Mouse (Mus musculus) granulocyte monocyte progenitor cell, adult 5-6 weeks (primary cell): ENCODE measurements around the gene Hpcal1. TPM values are rescaled to one million over a fixed set of nuclear protein-coding genes. Genes with fewer than 3 reads are reported as not detected.

Experiments used
- ATAC-seq: replicated peaks from 2 replicates; pipeline ENCODE4 v1.8.0; 2016; ENCODE audit warnings: mild to moderate bottlenecking, moderate TSS enrichment, inconsistent platforms; ENCODE audit not compliant: poor library complexity, severe bottlenecking
- total RNA-seq, 2 experiments: library from RNA; stranded (forward) in 1 of 2; stranded (reverse) in 1 of 2; fragments of 200-712, 200-1000 nt in 1 of 2; fragments of >200 nt in 1 of 2; fragmentation: Nextera tagmentation in 1 of 2; gene quantifications; 2 replicates each; pipeline ENCODE4 v1.2.3; 2014 to 2017

Gene Hpcal1
- total RNA-seq, 2 experiments from 2014 or later = 19.6 to 58.9 TPM

DNA sequence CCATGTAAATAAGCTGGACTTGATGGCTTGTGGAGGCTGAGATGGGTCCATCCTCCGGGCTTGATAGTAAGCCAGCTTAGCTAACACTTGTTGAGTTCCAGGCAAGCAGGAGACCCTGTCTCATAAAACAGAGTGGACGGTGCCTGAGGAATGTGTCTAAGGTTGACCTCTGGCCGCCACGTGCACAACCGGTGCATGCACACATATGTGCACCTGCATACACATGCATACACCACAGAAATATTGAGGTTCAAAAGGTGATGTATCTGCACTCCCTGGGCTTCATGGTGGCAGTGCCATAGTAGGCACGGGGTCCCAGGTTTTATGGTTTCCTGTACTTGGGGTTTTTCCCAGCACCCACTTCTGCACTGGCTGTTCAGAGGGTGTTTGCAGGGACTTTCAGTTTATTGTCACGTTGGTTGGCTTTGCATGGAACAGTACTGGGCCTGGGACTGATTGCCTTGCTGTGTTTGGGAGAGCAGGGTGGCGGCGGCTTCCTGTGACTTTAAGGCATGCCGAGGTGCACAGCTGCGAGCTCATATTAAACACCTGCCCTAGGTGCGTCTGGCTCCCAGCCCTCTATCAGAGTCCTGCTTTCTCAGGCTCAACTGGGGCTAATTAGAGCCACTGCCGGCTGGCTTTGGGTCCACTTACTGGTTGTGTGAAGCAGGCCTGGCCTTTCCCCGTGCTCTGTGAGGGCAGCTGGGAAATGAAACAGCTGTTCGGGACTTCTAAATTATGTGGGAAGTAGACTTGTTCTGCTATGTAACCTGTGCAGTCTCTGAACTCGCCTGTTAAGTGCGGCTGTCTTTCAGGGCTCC is 19.5 kb downstream of the Hpcal1 start:
- ATAC-seq = no peak

DNA sequence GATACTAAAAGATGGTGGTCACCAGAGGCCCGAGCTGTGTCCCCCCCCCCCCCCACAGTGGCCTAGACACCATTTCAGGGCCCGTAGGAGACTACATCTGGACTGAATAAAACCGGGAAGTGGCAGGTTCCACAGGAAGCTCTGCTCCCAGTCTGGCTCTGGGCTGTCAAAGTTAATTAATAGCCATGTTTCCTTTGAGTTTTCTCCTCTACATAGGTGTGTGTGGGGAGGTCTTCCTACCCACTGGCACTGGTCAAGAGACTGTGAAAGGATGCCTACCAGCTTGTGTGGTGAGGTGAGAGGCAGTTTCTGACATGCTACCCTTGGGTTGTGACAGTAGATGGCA is 20.1 kb downstream of the Hpcal1 start:
- no peak for ATAC-seq

DNA sequence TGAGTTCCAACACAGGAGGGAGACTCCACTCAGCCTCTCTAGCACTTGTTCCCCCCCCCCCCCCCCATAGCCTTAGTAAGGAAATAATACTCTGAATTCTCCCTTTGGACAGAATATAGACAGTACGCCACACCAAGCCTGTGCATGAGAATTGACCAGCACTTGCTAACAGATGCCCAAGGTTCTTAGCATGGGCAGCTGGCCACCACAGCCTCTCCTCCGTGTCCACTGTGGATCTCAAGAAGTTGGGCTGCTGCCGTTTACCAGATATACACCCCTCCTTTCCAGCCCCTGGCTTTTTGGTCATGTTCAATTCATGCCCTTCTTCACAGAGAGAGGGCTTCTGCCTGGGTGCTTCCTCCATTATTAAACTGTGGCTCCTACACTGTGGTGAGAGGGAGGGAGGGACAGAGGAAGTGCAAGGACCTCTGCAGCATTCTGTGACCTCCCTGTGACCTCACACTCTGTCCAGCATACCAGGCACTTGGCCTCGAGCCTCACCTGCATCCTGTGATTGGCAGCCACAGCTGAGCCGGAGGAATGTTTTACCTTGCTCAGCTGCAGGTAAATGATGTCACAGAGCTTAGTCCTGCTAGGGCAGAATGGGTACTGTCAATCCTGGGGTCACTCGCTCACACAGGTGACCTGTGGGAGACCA is 21.2 kb downstream of the Hpcal1 start:
- peak; percentile 34 for ATAC-seq

DNA sequence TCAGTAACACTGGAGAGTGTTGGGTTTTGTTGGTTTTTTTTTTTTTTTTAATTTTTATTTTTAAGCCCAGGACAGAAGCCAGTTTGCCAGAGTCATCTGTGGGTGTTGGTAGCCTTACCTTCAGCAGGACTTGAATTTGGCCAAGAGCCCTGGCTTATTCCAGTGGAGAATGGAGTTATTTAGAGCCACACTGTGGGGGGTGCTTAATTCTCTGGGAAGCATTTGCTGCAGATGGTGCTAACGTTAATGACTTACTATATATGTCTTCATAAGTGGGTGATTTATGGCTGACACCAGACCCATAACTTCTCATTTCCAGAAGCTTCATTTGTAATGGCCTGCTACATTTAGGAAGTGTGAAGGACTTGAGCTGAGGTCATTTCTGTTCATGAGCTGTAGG is 21.9 kb downstream of the Hpcal1 start:
- ATAC-seq = peak; percentile 9; the same call in 1 of the 2 replicates

DNA sequence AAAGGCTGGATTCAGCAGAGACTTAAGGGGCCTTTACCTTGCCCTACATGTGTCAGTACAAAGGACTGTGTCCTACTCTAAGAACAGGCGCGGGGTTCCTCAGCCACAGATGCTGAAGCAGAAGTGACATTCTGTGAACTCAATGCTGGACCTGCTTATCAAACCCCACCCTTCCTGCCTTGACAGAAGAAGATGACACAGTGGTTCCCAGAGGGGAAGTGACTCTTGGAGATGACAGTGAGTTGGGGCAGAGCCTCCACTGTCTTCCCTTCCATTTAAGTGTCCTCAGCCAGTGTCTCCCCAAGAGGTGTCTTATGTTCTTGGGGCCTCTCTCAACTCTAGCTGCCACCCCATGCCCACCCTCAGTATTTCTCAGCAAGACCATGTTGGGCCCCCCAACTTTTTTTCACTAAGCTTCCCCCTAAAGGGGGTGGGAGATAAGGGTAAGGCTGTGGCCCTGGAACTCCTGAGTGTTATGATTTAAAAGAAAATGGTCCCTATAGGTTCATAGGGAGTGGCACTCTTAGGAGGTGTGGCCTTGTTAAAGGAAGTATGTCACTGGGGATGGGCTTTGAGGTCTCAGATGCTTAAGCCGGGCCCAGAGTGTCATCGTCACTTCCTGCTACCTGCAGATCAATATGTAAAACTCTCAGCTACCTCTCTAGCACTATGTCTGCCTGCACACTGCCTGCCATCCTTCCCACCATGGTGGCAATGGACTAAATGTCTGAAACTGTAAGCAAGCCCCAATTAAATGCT is 25.2 kb downstream of the Hpcal1 start:
- peak; percentile 87 for ATAC-seq

DNA sequence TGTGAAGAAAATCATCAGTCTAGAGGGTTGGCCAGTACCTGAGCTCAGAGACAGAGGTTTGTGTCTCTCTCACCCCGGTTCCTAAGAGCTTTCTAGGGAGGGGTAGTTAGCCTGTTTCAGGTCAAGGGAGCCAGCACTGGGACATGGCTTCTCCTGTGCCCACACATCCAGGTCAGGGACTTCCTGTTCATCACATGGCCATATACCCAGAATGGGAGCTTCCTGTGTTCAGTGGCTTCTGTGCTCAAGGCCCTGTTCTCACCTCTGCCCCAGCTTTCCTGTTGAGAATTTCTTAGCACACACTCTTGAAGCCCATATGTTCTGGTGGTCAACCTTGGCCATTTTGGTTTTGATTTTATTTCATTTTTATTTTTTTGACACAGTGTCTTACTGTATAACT is 26.6 kb downstream of the Hpcal1 start:
- ATAC-seq = no peak

DNA sequence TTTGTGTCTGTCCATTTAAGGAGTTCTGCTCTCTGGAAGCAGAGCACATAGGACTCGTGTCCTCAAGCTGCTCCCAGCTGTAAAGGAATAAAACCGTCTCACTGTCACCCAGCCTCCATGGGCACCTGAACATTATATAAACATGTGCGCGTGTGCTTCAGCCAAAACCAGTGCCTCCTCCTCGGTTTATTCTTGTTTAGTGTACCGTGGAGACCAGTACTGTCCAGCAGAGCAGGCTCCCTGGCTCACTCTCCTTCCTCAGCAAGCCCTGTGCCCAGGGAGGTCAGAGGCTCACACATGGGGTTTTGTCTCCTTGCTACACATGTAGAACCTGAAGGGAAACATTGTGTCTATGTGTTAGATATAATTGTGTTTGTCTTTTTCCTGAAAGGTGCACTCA is 27.5 kb downstream of the Hpcal1 start:
- ATAC-seq = no peak

DNA sequence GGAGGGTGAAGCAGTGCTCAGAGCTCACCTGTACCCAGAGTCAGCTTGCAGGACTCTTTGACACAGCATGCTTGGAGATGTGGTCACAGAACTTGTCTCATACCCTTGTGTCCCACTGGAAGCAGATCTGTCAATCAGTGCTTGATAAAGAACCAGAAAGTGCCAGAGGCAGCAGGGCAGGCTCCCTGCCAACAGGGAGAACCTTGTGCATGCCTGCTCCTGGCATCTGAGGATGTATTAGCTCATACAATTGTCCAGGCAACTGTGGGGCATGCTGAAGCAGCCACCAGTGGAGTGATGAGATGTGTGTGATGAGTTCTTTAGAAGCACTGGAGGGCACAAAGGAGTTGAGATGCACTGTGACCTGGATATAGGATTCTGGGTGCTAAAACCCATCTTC is 30.4 kb downstream of the Hpcal1 start:
- no peak for ATAC-seq

DNA sequence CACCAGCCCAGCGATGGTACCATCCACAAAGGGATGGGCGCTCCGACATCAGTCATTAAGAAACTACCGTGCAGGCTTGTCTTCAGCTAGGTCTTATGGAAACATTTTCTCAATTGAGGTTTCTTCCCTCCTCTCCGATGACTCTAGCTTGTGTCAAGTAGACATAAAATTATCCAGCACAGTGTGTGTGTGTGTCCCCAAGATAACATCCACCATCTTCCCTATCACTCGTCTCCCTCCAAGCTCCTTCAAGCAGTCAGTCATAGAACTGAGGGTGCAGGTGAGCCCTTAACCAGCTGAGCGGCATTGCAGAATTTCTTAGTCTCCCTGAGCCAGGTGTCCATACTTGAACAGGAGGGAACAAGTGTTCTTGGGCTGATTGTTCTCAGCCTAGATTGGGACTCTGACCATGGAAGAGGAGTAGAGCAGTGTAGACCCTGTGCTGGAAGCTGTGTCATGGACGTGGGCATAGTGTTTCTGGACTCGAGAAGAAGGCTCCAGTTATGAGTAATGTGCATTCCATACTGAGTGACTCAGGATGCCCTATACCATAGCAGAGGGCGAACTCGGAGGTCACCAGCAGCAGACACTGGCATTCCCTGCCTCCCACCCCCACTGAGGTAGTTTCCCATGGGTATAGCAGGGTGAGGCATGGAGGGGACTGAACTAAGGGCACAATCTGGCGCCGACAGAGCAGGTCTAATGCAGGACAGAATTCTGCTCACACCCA is 32.0 kb downstream of the Hpcal1 start:
- no peak for ATAC-seq

DNA sequence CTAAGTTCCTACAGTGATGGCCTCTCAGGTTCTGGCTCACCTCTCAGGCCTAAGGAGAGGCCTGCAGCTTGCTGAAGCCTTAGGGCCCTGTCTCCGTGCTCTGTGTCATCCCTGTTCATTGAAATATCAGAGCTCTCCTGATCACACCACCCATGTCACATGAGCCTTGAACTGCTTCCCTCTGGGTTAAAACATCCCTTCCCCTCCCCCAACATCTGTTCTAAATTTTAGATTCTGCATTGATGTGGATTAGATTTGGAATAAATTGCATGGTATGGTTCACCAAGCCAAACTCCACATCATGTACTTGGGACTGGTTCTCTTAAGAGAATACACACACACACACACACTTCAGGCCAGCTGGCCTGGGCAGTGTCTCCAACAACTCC is 32.5 kb downstream of the Hpcal1 start:
- ATAC-seq = no peak

DNA sequence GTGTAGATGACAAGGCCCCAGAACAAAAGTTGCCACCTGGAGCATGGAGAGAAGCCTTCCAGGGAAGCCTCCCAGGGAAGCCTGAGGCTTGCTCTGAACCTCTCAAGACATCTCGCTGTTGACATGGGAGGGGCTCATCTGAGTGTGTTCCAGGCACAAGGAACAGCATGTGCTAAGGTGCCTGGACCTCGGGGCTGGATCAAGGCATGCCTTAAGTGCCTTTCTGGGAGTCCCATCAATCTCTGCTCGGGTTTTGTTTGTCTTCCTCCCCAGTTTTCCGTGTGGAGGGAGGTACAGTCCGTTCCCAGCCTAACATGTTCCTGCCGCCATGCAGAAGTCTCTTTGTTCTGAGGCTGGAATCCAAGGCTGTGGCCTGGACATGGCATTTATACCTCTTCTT is 33.3 kb downstream of the Hpcal1 start:
- no peak for ATAC-seq

DNA sequence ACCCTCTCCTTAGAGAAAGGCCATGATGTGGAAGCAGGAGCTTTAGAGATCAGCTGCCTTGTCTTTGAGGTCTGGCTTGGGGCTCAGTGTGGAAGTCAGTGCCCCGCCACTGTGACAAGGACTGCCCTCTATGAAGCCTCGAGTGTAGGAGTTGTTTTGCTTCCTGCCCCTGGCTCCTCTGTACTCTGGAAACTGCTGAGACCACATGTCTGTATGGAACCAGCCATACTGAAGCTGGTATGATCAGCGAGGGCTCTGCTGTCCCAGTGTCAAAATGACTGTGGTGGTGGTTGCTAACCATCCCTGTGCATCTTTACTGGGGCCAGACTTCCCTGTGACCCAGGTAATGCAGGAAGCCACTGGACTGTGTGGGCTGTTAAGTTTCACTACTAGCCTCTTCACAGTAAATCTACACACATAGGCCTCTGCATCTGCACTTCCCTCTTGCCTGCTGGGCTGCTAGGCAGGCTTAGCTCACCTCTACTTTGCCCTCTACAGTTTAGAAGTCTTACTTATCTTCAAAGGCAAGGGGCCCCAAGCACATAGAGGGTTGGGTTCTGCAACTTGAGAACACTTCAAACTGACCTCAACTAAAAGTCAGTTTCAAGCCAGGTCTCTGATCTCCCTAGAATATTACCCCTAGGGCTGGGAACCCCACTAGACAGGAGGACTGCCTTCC is 33.9 kb downstream of the Hpcal1 start:
- peak; percentile 34 for ATAC-seq

DNA sequence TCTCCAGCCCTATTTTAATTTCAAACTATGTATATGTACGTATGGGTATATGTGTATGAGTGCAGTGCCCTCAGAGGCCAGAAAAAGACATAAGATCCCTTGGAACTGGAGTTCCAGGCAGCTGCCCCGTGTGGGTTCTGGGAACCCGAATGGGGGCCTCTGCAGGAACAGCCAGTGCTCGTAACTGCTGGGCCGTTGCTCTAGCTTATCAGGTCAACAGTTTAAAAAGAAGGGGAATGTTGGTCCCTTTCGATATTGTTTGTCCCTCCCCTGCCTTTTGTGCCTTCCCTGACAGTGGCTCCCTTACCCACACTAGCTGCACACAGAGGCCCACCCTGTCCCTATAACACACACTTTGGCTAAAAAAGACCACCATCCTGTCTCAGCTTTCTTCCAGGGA is 34.9 kb downstream of the Hpcal1 start:
- no peak for ATAC-seq

DNA sequence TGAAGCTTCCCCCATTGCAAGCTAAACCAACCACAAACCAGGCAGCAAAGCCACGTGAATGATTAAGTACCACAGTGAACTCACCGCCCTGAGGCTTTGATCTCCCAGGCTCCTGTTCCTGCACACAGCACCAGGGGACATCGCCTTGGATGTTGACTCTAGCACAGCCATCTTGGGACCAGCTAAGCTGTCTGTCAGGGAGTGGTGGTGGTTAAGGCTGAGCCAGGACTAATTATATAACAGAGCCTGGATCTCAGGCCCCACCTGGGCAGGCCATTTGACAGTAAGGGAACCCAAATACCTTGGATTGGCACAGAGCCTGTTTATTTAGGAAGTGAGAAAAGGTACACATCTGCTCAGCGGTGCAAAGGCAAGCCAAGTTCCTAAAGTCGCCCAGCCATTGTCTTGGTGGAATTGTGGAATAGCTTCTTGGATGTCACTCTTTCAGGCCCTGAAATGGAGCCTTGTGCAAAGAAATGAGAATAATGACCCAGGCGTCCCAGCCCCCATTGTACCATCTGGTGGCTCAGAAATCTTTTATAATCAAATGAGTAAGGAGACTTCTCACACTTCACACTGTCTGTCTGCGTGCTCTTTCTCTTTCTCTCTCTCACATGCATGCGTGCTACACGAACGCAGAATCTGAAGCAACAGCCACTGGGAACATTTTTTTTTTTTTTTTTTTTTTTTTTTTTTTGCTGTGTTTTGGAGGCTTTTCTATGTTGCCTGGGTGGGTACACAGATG is 36.1 kb downstream of the Hpcal1 start:
- peak; percentile 59; the same call in 1 of the 2 replicates for ATAC-seq

DNA sequence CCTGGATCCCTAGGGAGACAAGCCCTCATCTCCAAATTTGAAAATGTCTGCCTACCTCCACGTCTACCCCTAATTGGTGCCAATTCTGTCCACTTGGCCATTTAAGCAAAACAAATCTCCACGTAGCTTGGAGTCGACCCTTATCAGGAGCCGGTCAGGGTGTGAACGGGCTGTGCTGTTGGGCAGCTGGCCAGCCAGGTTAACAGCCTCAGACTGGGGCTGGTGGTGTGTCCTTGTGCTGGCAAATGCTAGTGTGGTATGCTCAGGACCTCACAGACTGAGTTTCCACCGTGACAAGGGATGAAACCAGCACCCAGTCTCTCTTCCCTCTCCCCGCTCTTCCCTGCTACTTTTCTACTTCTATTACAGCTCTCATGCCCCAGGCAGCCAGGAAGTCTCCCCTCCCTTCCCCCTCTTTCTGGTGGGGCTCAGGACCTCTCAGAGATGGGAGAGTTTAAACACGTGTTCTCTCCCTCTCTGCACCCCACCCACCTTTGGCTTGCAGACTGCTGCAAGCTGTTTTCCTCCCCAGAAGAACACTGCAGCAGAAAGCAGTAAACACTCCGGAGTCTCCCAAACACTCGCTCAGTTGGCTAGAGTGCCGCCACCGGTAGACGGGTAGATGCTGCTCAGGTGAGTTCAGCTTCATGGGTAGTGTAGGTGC is 37.2 kb downstream of the Hpcal1 start:
- ATAC-seq = no peak

DNA sequence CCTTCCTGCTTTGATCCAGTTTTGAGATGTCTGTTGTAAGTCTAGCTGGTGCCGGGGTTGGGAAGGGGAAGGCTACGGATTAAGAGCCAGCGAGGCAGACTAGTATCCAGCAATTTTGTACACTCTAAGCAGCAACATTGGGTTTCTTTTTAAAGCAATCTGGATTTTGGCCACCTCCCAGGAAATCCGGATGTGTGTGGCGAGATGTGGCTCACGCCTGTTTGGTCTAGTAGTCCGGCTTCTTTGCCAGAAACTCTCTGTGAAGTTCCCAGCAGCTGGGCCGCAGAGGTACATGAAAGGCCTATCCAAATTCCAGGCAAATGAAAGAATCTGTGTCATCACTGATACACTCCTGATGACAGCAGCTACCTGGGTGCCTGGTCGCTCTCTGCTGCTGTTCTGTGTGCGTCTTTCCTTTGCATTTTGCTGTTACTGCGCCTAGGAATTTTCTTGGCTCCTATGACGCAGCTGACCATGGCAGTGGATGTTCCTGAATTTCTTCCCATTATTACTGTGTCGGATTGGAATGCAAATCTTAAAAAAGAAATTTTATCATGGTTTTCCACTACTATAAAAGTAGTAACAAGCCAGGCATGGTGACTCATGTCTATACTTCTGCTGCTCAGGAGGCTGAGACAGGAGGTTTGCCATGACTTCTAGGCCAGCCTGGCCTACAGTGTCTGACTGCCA is 38.7 kb downstream of the Hpcal1 start:
- no peak for ATAC-seq

DNA sequence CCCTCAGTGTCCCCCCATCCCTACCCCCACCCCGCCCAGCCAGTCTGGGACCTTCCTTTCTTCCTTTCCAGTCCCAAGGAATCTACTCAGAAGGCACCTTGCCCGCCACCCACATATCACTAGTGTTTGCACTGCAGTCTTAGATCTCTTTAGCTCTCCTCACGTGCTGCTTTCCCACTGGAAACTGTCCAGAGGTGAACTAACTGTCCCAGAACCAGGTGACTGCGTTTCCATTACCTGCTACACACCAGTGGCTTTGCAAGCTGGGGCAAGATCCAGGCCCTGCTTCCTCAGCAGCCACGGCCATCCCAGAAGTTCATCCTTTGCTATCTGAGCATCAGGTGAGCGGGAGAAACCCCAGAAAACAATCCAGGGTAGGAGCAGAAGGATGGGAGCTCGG is 41.4 kb downstream of the Hpcal1 start:
- no peak for ATAC-seq

DNA sequence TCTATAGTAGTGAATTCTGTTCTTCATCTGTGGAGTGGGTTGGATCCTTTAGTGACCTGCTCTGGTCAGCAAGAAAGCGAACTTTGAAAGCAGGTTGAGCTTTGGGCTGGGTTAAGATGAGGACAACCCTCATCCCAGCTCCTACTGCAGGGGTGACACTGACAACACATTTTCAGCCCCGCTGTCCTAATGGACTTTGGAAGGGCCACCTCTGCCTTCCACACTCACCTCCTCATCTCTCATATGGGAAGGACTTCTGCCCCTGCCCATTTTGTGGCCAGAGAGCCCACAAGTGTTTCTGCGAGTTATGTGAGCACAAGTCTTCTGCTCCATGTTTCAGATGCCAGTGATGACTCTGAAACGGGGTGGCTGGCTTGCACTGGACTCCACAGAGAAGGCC is 41.9 kb downstream of the Hpcal1 start:
- ATAC-seq = no peak
